ENCODE assay signal across 16 mouse cellular contexts in the genomic region with DNA sequence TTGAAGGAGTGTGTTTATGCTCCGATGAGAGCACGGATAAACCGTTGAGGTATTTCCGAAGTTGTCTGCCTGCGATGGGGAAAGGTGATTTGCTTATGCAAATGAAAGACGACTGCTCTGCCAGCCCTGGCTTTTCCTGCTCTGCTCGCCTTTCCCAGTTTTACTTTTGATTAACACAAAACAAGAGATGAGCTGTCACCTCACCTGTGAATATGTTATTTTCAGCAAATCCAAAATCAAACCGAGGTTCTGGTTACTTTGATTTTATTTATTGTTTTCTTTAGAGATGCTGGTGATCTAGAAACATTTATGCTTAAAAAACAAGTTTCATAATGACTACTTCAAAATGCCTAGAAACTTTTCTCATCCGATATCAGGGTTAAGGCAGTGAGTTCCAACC. TPM values are rescaled to one million over a fixed set of nuclear protein-coding genes. Genes with fewer than 3 reads are reported as not detected.
DNase-seq lines count a peak whose midpoint lies in the region; ATAC-seq and TF ChIP-seq lines count a peak whose summit lies in the region.
"Had no signal": no experiment of that assay in that cellular context is flagged by ENCODE, and none has a peak within 500 bp of the region (broad histone marks: within the 10 kb centered on the region; RNA-seq: fewer than 3 reads in every experiment).

No protein-coding gene starts in this region.

- no peak for TF ChIP-seq POLR2A in olfactory bulb, adult 2 months (IDR thresholded peaks at IDR 0.05; ENCODE audit: insufficient read depth, low read depth, low read length)

- H3K4me2 ChIP-seq in heart, embryonic 16.5 days (ENCODE audit: low read depth, low read length): peak overlapping the region; percentile 43
- 0 out of 2 replicates have a peak overlapping the region, but pooled peaks have one; percentile 14 for H3K4me2 ChIP-seq in midbrain, embryonic 15.5 days
- H3K4me2 ChIP-seq in midbrain, postnatal 0 days (ENCODE audit: low read depth, low read length, poor library complexity, severe bottlenecking): no peak overlapping the region
- peak overlapping the region; percentile 38 for H3K4me2 ChIP-seq in forebrain, postnatal 0 days (ENCODE audit: low read depth)
- H3K4me2 ChIP-seq: liver, embryonic 11.5 days; lung, embryonic 15.5 days had no signal

- H3K4me3 ChIP-seq in heart, embryonic 16.5 days (ENCODE audit: low read length): no peak overlapping the region; the same call in 1 of the 2 replicates
- no peak overlapping the region for H3K4me3 ChIP-seq in midbrain, embryonic 15.5 days
- H3K4me3 ChIP-seq in midbrain, postnatal 0 days (ENCODE audit: low read depth, low read length): no peak overlapping the region
- peak overlapping the region; percentile 20 for H3K4me3 ChIP-seq in forebrain, postnatal 0 days (ENCODE audit: low read depth, low read length)
- H3K4me3 ChIP-seq in olfactory bulb, adult 2 months (ENCODE audit: insufficient read depth, low read depth, low read length): peak overlapping the region; percentile 52
- no peak overlapping the region for H3K4me3 ChIP-seq in gastrocnemius, adult 2 months
- H3K4me3 ChIP-seq: lung, embryonic 15.5 days had no signal

- DNase-seq in heart, postnatal 36 days: no peak
- no peak for DNase-seq in midbrain, postnatal 0 days (ENCODE audit: low spot score)
- DNase-seq in forebrain, postnatal 0 days: no peak
- no peak for DNase-seq in gastrocnemius, adult 2 months
- DNase-seq in cerebellum, postnatal 14 days: no peak
- DNase-seq: adrenal gland, postnatal 10 days; cerebellum, adult 2 months; embryo, embryonic 11 days; gastrocnemius, postnatal 25 days; left cerebral cortex, postnatal 4 days; thymus, adult 2 months had no signal

- H3K27me3 ChIP-seq in heart, embryonic 16.5 days (ENCODE audit: control insufficient read depth, insufficient read depth, low read length): peaks cover 4% of the 10 kb centered on the region
- H3K27me3 ChIP-seq in midbrain, embryonic 15.5 days (replicated peaks): peaks cover 4% of the 10 kb centered on the region; the same call in 1 of the 2 replicates
- H3K27me3 ChIP-seq in midbrain, postnatal 0 days (ENCODE audit: insufficient read depth, low read length): no peaks in the 10 kb centered on the region
- H3K27me3 ChIP-seq in forebrain, postnatal 0 days (ENCODE audit: insufficient read depth, low read length): no peaks in the 10 kb centered on the region

- no peaks in the 10 kb centered on the region for H3K9me3 ChIP-seq in heart, embryonic 16.5 days (replicated peaks; ENCODE audit: control insufficient read depth, low read length)
- H3K9me3 ChIP-seq in midbrain, embryonic 15.5 days: no peaks in the 10 kb centered on the region
- no peaks in the 10 kb centered on the region for H3K9me3 ChIP-seq in midbrain, postnatal 0 days (ENCODE audit: low read length)
- no peaks in the 10 kb centered on the region for H3K9me3 ChIP-seq in forebrain, postnatal 0 days (ENCODE audit: low read length)
- H3K9me3 ChIP-seq: lung, embryonic 15.5 days had no signal

- no peak for ATAC-seq in heart, embryonic 16.5 days (replicated peaks; ENCODE audit: extremely low read depth, insufficient read depth, low FRiP score)
- no peak for ATAC-seq in midbrain, embryonic 15.5 days (replicated peaks)
- ATAC-seq in midbrain, postnatal 0 days (ENCODE audit: low FRiP score): no peak
- no peak for ATAC-seq in forebrain, postnatal 0 days

- H3K27ac ChIP-seq in heart, embryonic 16.5 days (ENCODE audit: low read length): no peak overlapping the region
- no peak overlapping the region for H3K27ac ChIP-seq in midbrain, embryonic 15.5 days
- H3K27ac ChIP-seq in midbrain, postnatal 0 days (ENCODE audit: low read depth, low read length): no peak overlapping the region
- H3K27ac ChIP-seq in forebrain, postnatal 0 days (ENCODE audit: low read depth, low read length): no peak overlapping the region
- H3K27ac ChIP-seq in olfactory bulb, adult 2 months (ENCODE audit: insufficient read depth, low read depth, low read length): peak overlapping the region; percentile 94
- no peak overlapping the region for H3K27ac ChIP-seq in gastrocnemius, adult 2 months
- H3K27ac ChIP-seq: lung, embryonic 15.5 days had no signal

- no peaks in the 10 kb centered on the region for H3K36me3 ChIP-seq in heart, embryonic 16.5 days (ENCODE audit: control insufficient read depth, insufficient read depth)
- no peaks in the 10 kb centered on the region for H3K36me3 ChIP-seq in midbrain, embryonic 15.5 days (replicated peaks)
- no peaks in the 10 kb centered on the region for H3K36me3 ChIP-seq in midbrain, postnatal 0 days (ENCODE audit: insufficient read depth, low read length)
- H3K36me3 ChIP-seq in forebrain, postnatal 0 days (ENCODE audit: insufficient read depth): no peaks in the 10 kb centered on the region
- H3K36me3 ChIP-seq: lung, embryonic 15.5 days had no signal

- H3K9ac ChIP-seq in heart, embryonic 16.5 days (ENCODE audit: low read length): no peak overlapping the region
- H3K9ac ChIP-seq in midbrain, embryonic 15.5 days: no peak overlapping the region
- no peak overlapping the region for H3K9ac ChIP-seq in midbrain, postnatal 0 days (replicated peaks; ENCODE audit: low read length, poor library complexity, severe bottlenecking)
- H3K9ac ChIP-seq in forebrain, postnatal 0 days: peak overlapping the region; percentile 25; the same call in 1 of the 2 replicates
- H3K9ac ChIP-seq: lung, embryonic 15.5 days had no signal

- TF ChIP-seq CTCF in midbrain, postnatal 0 days (IDR thresholded peaks at IDR 0.05): no peak
- TF ChIP-seq CTCF in forebrain, postnatal 0 days (IDR thresholded peaks at IDR 0.05; ENCODE audit: low read depth): no peak
- TF ChIP-seq CTCF in olfactory bulb, adult 2 months (IDR thresholded peaks at IDR 0.05; ENCODE audit: insufficient read depth, low read depth, low read length): no peak
- no peak for TF ChIP-seq CTCF in gastrocnemius, adult 2 months (IDR thresholded peaks at IDR 0.05)

- intact Hi-C loops in heart, postnatal 36 days (cut with DNase I): no loop called here
- intact Hi-C loops in gastrocnemius, adult 2 months (cut with DNase I): no loop called here

- H3K4me1 ChIP-seq in heart, embryonic 16.5 days (ENCODE audit: control insufficient read depth, insufficient read depth, low read length): no peaks in the 10 kb centered on the region
- peaks cover 11% of the 10 kb centered on the region for H3K4me1 ChIP-seq in midbrain, embryonic 15.5 days
- no peaks in the 10 kb centered on the region for H3K4me1 ChIP-seq in midbrain, postnatal 0 days (ENCODE audit: insufficient read depth, low read length)
- no peaks in the 10 kb centered on the region for H3K4me1 ChIP-seq in forebrain, postnatal 0 days (ENCODE audit: insufficient read depth)
- H3K4me1 ChIP-seq in olfactory bulb, adult 2 months (ENCODE audit: control insufficient read depth, insufficient read depth, low read length): peaks cover 6% of the 10 kb centered on the region
- H3K4me1 ChIP-seq: lung, embryonic 15.5 days had no signal

- WGBS in heart, embryonic 16.5 days: 8% methylated on average over 9 of the region's 9 CpGs
- 23% methylated on average over 9 of the region's 9 CpGs for WGBS in midbrain, embryonic 15.5 days
- 30% methylated on average over 9 of the region's 9 CpGs for WGBS in midbrain, postnatal 0 days
- 24% methylated on average over 9 of the region's 9 CpGs for WGBS in forebrain, postnatal 0 days
- WGBS in olfactory bulb, adult 2 months: 15% methylated on average over 9 of the region's 9 CpGs

RNA-seq across cellular contexts. Expression of gene Dnajc19, which starts 25.3 kb away (rescaled TPM):
- polyA plus RNA-seq in heart, embryonic 16.5 days (2015; fragmentation: Nextera tagmentation; extraction: Ambion mirVana): 123 and 126 TPM in 2 replicates
- total RNA-seq in heart, postnatal 36 days (2021): 100 to 1,000 TPM; 136 to 140 TPM
- polyA plus RNA-seq in midbrain, embryonic 15.5 days (2015; fragmentation: Nextera tagmentation; extraction: Ambion mirVana): 99.8 and 104 TPM in 2 replicates
- 79.9 and 85.9 TPM in 2 replicates for total RNA-seq in midbrain, postnatal 0 days (2014; rRNA removed)
- 169 and 176 TPM in 2 replicates for polyA plus RNA-seq in midbrain, postnatal 0 days (2015; fragmentation: Nextera tagmentation; extraction: Ambion mirVana)
- 80.2 and 113 TPM in 2 replicates for total RNA-seq in forebrain, postnatal 0 days (2014; rRNA removed)
- 178 and 232 TPM in 2 replicates for polyA plus RNA-seq in forebrain, postnatal 0 days (2015; fragmentation: Nextera tagmentation; extraction: Ambion mirVana)
- polyA plus RNA-seq in olfactory bulb, adult 2 months (2012; ENCODE audit: insufficient read depth, insufficient read length, low replicate concordance, missing spikeins): not detected in 2 replicates
- total RNA-seq in gastrocnemius, adult 2 months (2021): 100 to 1,000 TPM; 136 to 139 TPM

Comparison
In these comparisons a context has a peak if more than half of its experiments do, and no peak if none do; other contexts are left out.
1. H3K4me3 ChIP-seq: peak in forebrain, postnatal 0 days (single experiment) and olfactory bulb, adult 2 months (single experiment); none in heart, embryonic 16.5 days (single experiment), midbrain, embryonic 15.5 days (single experiment), midbrain, postnatal 0 days (single experiment) and gastrocnemius, adult 2 months (single experiment).
2. RNA of gene Dnajc19, which starts 25.3 kb away (polyA plus RNA-seq): 178 to 232 TPM in forebrain, postnatal 0 days, 169 to 176 TPM in midbrain, postnatal 0 days, 123 to 126 TPM in heart, embryonic 16.5 days and 99.8 to 104 TPM in midbrain, embryonic 15.5 days; not detected in olfactory bulb, adult 2 months; every median in the first group is over 100 times any median in the second.